Mouse (Mus musculus): ENCODE data around the gene Fam71b. TPM values are rescaled to one million over a fixed set of nuclear protein-coding genes. Genes with fewer than 3 reads are reported as not detected.

Fam71b gene
- 2.3 TPM for polyA plus RNA-seq (2014; fragmentation: Illumina TruSeq; extraction: RNeasy Lipid Tissue Mini Kit (QIAGEN cat#74804); ENCODE audit: low read depth, low replicate concordance)

GRCm38 (mm10) chr11:46396167-46396859 is at the start of gene Fam71b:
Gene Fam71b, plus strand, starts transcription at chr11:46396559.

GRCm38 (mm10) chr11:46389336-46390117 is 6.8 kb upstream of the Fam71b start, which contains the start of gene Itk:
Gene Itk, minus strand, starts transcription at chr11:46389515.

GRCm38 (mm10) chr11:46436760-46437458 is 40.5 kb downstream of the Fam71b start, which contains the start of gene Med7:
Gene Med7, plus strand, starts transcription at chr11:46436925.

GRCm38 (mm10) chr11:46454453-46455045 is 58.2 kb downstream of the Fam71b start, which contains the start of gene Havcr2:
Gene Havcr2, plus strand, starts transcription at chr11:46454935.

Other genes with a start within 250 kb of the Fam71b start
- gene Nipal4, start 230.1 kb upstream of the Fam71b start, polyA plus RNA-seq (2014; fragmentation: Illumina TruSeq; extraction: RNeasy Lipid Tissue Mini Kit (QIAGEN cat#74804); ENCODE audit: low read depth, low replicate concordance), result 2.9 TPM
- gene Fndc9, start 161.0 kb upstream of the Fam71b start, polyA plus RNA-seq (2014; fragmentation: Illumina TruSeq; extraction: RNeasy Lipid Tissue Mini Kit (QIAGEN cat#74804); ENCODE audit: low read depth, low replicate concordance), result not detected
- gene Cyfip2, start 83.7 kb upstream of the Fam71b start, polyA plus RNA-seq (2014; fragmentation: Illumina TruSeq; extraction: RNeasy Lipid Tissue Mini Kit (QIAGEN cat#74804); ENCODE audit: low read depth, low replicate concordance), result 3.8 TPM
- gene Itk, start 7.0 kb upstream of the Fam71b start, polyA plus RNA-seq (2014; fragmentation: Illumina TruSeq; extraction: RNeasy Lipid Tissue Mini Kit (QIAGEN cat#74804); ENCODE audit: low read depth, low replicate concordance), result 0.29 TPM
- 41.2 TPM for gene Med7, start 40.4 kb downstream of the Fam71b start, polyA plus RNA-seq (2014; fragmentation: Illumina TruSeq; extraction: RNeasy Lipid Tissue Mini Kit (QIAGEN cat#74804); ENCODE audit: low read depth, low replicate concordance)
- gene Havcr2, start 58.4 kb downstream of the Fam71b start, polyA plus RNA-seq (2014; fragmentation: Illumina TruSeq; extraction: RNeasy Lipid Tissue Mini Kit (QIAGEN cat#74804); ENCODE audit: low read depth, low replicate concordance), result 1.2 TPM
- gene Gm12169, start 127.7 kb downstream of the Fam71b start, polyA plus RNA-seq (2014; fragmentation: Illumina TruSeq; extraction: RNeasy Lipid Tissue Mini Kit (QIAGEN cat#74804); ENCODE audit: low read depth, low replicate concordance), result not detected
- gene BC053393, start 175.0 kb downstream of the Fam71b start, polyA plus RNA-seq (2014; fragmentation: Illumina TruSeq; extraction: RNeasy Lipid Tissue Mini Kit (QIAGEN cat#74804); ENCODE audit: low read depth, low replicate concordance), result not detected
- not detected for gene Dppa1, start 232.7 kb downstream of the Fam71b start, polyA plus RNA-seq (2014; fragmentation: Illumina TruSeq; extraction: RNeasy Lipid Tissue Mini Kit (QIAGEN cat#74804); ENCODE audit: low read depth, low replicate concordance)